Mouse (Mus musculus): Measurements from ENCODE around the gene Abl2. TPM values are rescaled to one million over a fixed set of nuclear protein-coding genes. Genes with fewer than 3 reads are reported as not detected.
"Not testable (repeated sequence)": the region's sequence is repeated elsewhere in the genome, so short reads cannot be mapped to it uniquely, and the experiment has no call there.

Abl2 gene
- polyA plus RNA-seq, 1 experiment from 2014 or later = 5.7 TPM

DNA sequence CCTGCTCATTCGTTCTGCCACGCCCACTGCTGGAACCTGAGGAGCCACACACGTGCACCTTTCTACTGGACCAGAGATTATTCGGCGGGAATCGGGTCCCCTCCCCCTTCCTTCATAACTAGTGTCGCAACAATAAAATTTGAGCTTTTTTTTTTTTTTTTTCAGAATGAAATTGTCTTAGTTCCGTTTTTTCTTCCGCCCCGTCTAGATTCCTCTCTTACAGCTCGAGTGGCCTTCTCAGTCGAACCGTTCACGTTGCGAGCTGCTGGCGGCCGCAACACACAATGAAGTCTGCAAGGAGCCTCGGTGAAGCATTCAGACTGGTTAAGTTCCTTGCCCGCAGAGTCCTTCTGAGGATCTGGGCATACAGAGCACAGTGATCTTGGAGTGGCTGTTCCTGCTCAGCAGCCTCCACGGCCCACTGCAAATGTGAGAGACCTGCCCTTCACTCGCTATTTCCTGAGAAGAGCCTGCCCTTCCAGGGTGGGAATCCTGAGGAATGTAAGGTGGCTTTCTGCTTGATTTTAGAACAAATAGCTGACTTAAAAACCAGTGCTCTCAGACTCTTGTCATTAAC lies 102.2 kb downstream of the Abl2 start:
- H3K9me3 ChIP-seq (ENCODE audit: control insufficient read depth, low read length); H3K27ac ChIP-seq (ENCODE audit: low read depth, low read length); H3K9ac ChIP-seq (ENCODE audit: low read length); H3K36me3 ChIP-seq (ENCODE audit: control insufficient read depth, insufficient read depth, low read length); H3K4me1 ChIP-seq (replicated peaks; ENCODE audit: control insufficient read depth, insufficient read depth, low read length); H3K4me3 ChIP-seq (ENCODE audit: low read depth, low read length); H3K4me2 ChIP-seq (ENCODE audit: low read depth, low read length, severe bottlenecking); H3K27me3 ChIP-seq (ENCODE audit: control insufficient read depth, insufficient read depth, low read length); ATAC-seq (replicated peaks; ENCODE audit: low FRiP score): not testable (repeated sequence)
- peak; percentile 41 for DNase-seq (ENCODE audit: low spot score)
- 76% methylated on average over 20 of the region's 21 CpGs for WGBS

DNA sequence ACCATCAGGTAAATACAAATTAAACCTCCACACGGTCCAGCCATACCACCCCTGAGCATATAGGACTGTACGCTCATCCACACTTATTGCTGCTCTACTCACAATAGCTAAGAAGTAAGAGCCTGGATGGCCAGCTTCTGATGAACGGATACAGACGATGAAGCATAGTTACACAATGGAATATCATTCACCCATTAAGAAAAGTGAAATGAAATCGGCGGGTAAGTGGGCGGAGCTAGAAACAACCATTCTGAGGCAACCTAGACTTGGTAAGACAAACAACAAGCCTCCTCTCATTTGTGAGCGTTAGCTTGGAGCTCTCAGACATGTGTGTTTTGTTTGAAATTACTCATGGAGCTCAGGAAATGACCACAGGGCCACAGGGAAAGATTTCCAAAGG lies 107.2 kb downstream of the Abl2 start:
- H3K4me1 ChIP-seq (replicated peaks; ENCODE audit: control insufficient read depth, insufficient read depth, low read length) = no peaks in the 10 kb centered on the region
- no peak overlapping the region for H3K27ac ChIP-seq (ENCODE audit: low read depth, low read length)
- H3K4me2 ChIP-seq (ENCODE audit: low read depth, low read length, severe bottlenecking) = no peak overlapping the region
- DNase-seq (ENCODE audit: low spot score) = peak; percentile 38
- H3K36me3 ChIP-seq (ENCODE audit: control insufficient read depth, insufficient read depth, low read length) = no peaks in the 10 kb centered on the region
- no peak overlapping the region for H3K4me3 ChIP-seq (ENCODE audit: low read depth, low read length)
- H3K9ac ChIP-seq (ENCODE audit: low read length) = no peak overlapping the region
- no peaks in the 10 kb centered on the region for H3K27me3 ChIP-seq (ENCODE audit: control insufficient read depth, insufficient read depth, low read length)
- ATAC-seq (replicated peaks; ENCODE audit: low FRiP score) = no peak
- WGBS = 88% methylated on average over 8 of the region's 8 CpGs
- H3K9me3 ChIP-seq (ENCODE audit: control insufficient read depth, low read length) = no peaks in the 10 kb centered on the region

GRCm38 (mm10) chr1:156667141-156667926 lies 108.7 kb downstream of the Abl2 start:
- Histone ChIP-seq H3K4me1 (replicated peaks; ENCODE audit: control insufficient read depth, insufficient read depth, low read length) (no peaks in the 10 kb centered on the region), H3K9ac (ENCODE audit: low read length) (no peak overlapping the region), H3K36me3 (ENCODE audit: control insufficient read depth, insufficient read depth, low read length) (no peaks in the 10 kb centered on the region), H3K9me3 (ENCODE audit: control insufficient read depth, low read length) (no peaks in the 10 kb centered on the region), H3K4me3 (ENCODE audit: low read depth, low read length) (no peak overlapping the region), H3K27ac (ENCODE audit: low read depth, low read length) (no peak overlapping the region), H3K4me2 (ENCODE audit: low read depth, low read length, severe bottlenecking) (no peak overlapping the region), H3K27me3 (ENCODE audit: control insufficient read depth, insufficient read depth, low read length) (no peaks in the 10 kb centered on the region)
- DNase-seq (ENCODE audit: low spot score) (peak; percentile 44), ATAC-seq (replicated peaks; ENCODE audit: low FRiP score) (no peak)
- WGBS = 89% methylated on average over 23 of the region's 23 CpGs

- no peak overlapping the region for H3K27ac ChIP-seq (ENCODE audit: low read depth, low read length)
- 34% methylated on average over 5 of the region's 5 CpGs for WGBS
Observed at GRCm38 (mm10) chr1:156668602-156669001, 110.0 kb downstream of the Abl2 start.

GRCm38 (mm10) chr1:156669208-156669983 lies 110.8 kb downstream of the Abl2 start:
- no peaks in the 10 kb centered on the region for H3K36me3 ChIP-seq (ENCODE audit: control insufficient read depth, insufficient read depth, low read length)
- no peak overlapping the region for H3K9ac ChIP-seq (ENCODE audit: low read length)
- H3K27me3 ChIP-seq (ENCODE audit: control insufficient read depth, insufficient read depth, low read length) = 0 out of 2 replicates have a peak, but pooled peaks cover 2% of the 10 kb centered on the region
- ATAC-seq (replicated peaks; ENCODE audit: low FRiP score) (no peak), DNase-seq (ENCODE audit: low spot score) (peak; percentile 47)
- WGBS = 40% methylated on average over 11 of the region's 11 CpGs
- H3K4me2 ChIP-seq (ENCODE audit: low read depth, low read length, severe bottlenecking) = no peak overlapping the region
- no peak overlapping the region for H3K4me3 ChIP-seq (ENCODE audit: low read depth, low read length)
- peaks cover 6% of the 10 kb centered on the region for H3K4me1 ChIP-seq (replicated peaks; ENCODE audit: control insufficient read depth, insufficient read depth, low read length)
- no peak overlapping the region for H3K27ac ChIP-seq (ENCODE audit: low read depth, low read length)
- no peaks in the 10 kb centered on the region for H3K9me3 ChIP-seq (ENCODE audit: control insufficient read depth, low read length)

More at GRCm38 (mm10) chr1:156668602-156669001, 110.0 kb downstream of the Abl2 start:
- Histone ChIP-seq H3K4me1 (replicated peaks; ENCODE audit: control insufficient read depth, insufficient read depth, low read length) (peaks cover 3% of the 10 kb centered on the region), H3K4me3 (ENCODE audit: low read depth, low read length) (no peak overlapping the region), H3K36me3 (ENCODE audit: control insufficient read depth, insufficient read depth, low read length) (no peaks in the 10 kb centered on the region), H3K27me3 (ENCODE audit: control insufficient read depth, insufficient read depth, low read length) (0 out of 2 replicates have a peak, but pooled peaks cover under 1% of the 10 kb centered on the region), H3K4me2 (ENCODE audit: low read depth, low read length, severe bottlenecking) (no peak overlapping the region), H3K9me3 (ENCODE audit: control insufficient read depth, low read length) (no peaks in the 10 kb centered on the region), H3K9ac (ENCODE audit: low read length) (no peak overlapping the region)
- DNase-seq (ENCODE audit: low spot score) = peak; percentile 46
- no peak for ATAC-seq (replicated peaks; ENCODE audit: low FRiP score)

- H3K4me1 ChIP-seq (replicated peaks; ENCODE audit: control insufficient read depth, insufficient read depth, low read length) = peaks cover 6% of the 10 kb centered on the region
- ATAC-seq (replicated peaks; ENCODE audit: low FRiP score) (no peak), DNase-seq (ENCODE audit: low spot score) (peak; percentile 30)
- WGBS = 93% methylated on average over 3 of the region's 3 CpGs
- no peak overlapping the region for H3K4me3 ChIP-seq (ENCODE audit: low read depth, low read length)
- no peak overlapping the region for H3K9ac ChIP-seq (ENCODE audit: low read length)
- H3K36me3 ChIP-seq (ENCODE audit: control insufficient read depth, insufficient read depth, low read length) = no peaks in the 10 kb centered on the region
- H3K9me3 ChIP-seq (ENCODE audit: control insufficient read depth, low read length) = no peaks in the 10 kb centered on the region
- H3K4me2 ChIP-seq (ENCODE audit: low read depth, low read length, severe bottlenecking) = no peak overlapping the region
- H3K27ac ChIP-seq (ENCODE audit: low read depth, low read length) = no peak overlapping the region
- H3K27me3 ChIP-seq (ENCODE audit: control insufficient read depth, insufficient read depth, low read length) = 0 out of 2 replicates have a peak, but pooled peaks cover 5% of the 10 kb centered on the region
Observed at GRCm38 (mm10) chr1:156671921-156672320, 113.3 kb downstream of the Abl2 start.

GRCm38 (mm10) chr1:156672720-156673475 lies 114.3 kb downstream of the Abl2 start:
- Histone ChIP-seq H3K36me3 (ENCODE audit: control insufficient read depth, insufficient read depth, low read length) (no peaks in the 10 kb centered on the region), H3K9ac (ENCODE audit: low read length) (peak overlapping the region; percentile 35), H3K4me3 (ENCODE audit: low read depth, low read length) (peak overlapping the region; percentile 47), H3K9me3 (ENCODE audit: control insufficient read depth, low read length) (no peaks in the 10 kb centered on the region), H3K27me3 (ENCODE audit: control insufficient read depth, insufficient read depth, low read length) (0 out of 2 replicates have a peak, but pooled peaks cover 5% of the 10 kb centered on the region), H3K4me2 (ENCODE audit: low read depth, low read length, severe bottlenecking) (peak overlapping the region; percentile 93), H3K27ac (ENCODE audit: low read depth, low read length) (no peak overlapping the region), H3K4me1 (replicated peaks; ENCODE audit: control insufficient read depth, insufficient read depth, low read length) (peaks cover 6% of the 10 kb centered on the region)
- WGBS = 6% methylated on average over 14 of the region's 14 CpGs
- DNase-seq (ENCODE audit: low spot score) (no peak), ATAC-seq (replicated peaks; ENCODE audit: low FRiP score) (peak; percentile 43)

Data from forebrain, embryonic 11.5 days (tissue).